Mouse (Mus musculus) heart, postnatal 0 days (tissue): ENCODE data around the gene Rgs8. TPM values are rescaled to one million over a fixed set of nuclear protein-coding genes. Genes with fewer than 3 reads are reported as not detected.

ENCODE experiments used
- ATAC-seq: fragments of 200-750 bp; cut with Nextera tagmentation; 2 replicates; pipeline ENCODE4 v1.8.0; 2017; ENCODE audit warnings: low read depth, moderate number of reproducible peaks, moderate library complexity; ENCODE audit not compliant: insufficient read depth
- DNase-seq: peaks from one replicate; pipeline ENCODE4 v3.0.0-alpha.2; 2016; ENCODE audit warnings: low spot score
- H3K27ac ChIP-seq: fragments of 300-500 bp; sonication (generic); 2 replicates; pipeline ENCODE4 v1.5.1; 2014; ENCODE audit warnings: low read depth, mild to moderate bottlenecking
- H3K27me3 ChIP-seq: fragments of 300-500 bp; sonication (generic); 2 replicates; pipeline ENCODE4 v1.6.1; 2014; ENCODE audit warnings: low read length, mixed read lengths; ENCODE audit not compliant: control insufficient read depth, insufficient read depth
- H3K36me3 ChIP-seq: fragments of 300-500 bp; sonication (generic); replicated peaks from 2 replicates; pipeline ENCODE4 v1.6.1; 2014; ENCODE audit warnings: low read length, mixed read lengths; ENCODE audit not compliant: control insufficient read depth, insufficient read depth
- H3K4me1 ChIP-seq: fragments of 300-500 bp; sonication (generic); 2 replicates; pipeline ENCODE4 v1.6.1; 2014; ENCODE audit warnings: antibody characterized with exemption; ENCODE audit not compliant: control insufficient read depth, insufficient read depth
- H3K4me2 ChIP-seq: fragments of 300-500 bp; sonication (generic); 2 replicates; pipeline ENCODE4 v1.6.1; 2014; ENCODE audit warnings: low read depth, mild to moderate bottlenecking, low read length, moderate library complexity
- H3K4me3 ChIP-seq: fragments of 300-500 bp; sonication (generic); 2 replicates; pipeline ENCODE4 v1.5.1; 2014; ENCODE audit warnings: low read depth, low read length
- H3K9ac ChIP-seq: fragments of 300-500 bp; sonication (generic); replicated peaks from 2 replicates; pipeline ENCODE4 v1.6.1; 2014; ENCODE audit warnings: low read depth, low read length, mixed read lengths
- H3K9me3 ChIP-seq: fragments of 300-500 bp; sonication (generic); replicated peaks from 2 replicates; pipeline ENCODE4 v1.6.1; 2016; ENCODE audit warnings: low read length; ENCODE audit not compliant: control insufficient read depth
- CTCF ChIP-seq: IDR thresholded peaks from 2 replicates; pipeline ENCODE4 v1.5.1; 2016; ENCODE audit warnings: antibody characterized with exemption, control low read depth, low read depth
- EP300 ChIP-seq: IDR thresholded peaks from 2 replicates; pipeline ENCODE4 v1.6.1; 2016; ENCODE audit warnings: antibody characterized with exemption, low read depth
- WGBS: fragments of 180-500 bp; shearing (Covaris S2); extraction: QIAGEN DNeasy Blood & Tissue Kit; methylation state at CpG from one replicate; pipeline ENCODE4 v1.1.7; 2014; 5-methylcytosine and 5-hydroxymethylcytosine counted together
- polyA plus RNA-seq: library from polyadenylated mRNA; unstranded; fragments of >200 nt; fragmentation: Nextera tagmentation; extraction: Ambion mirVana; gene quantifications from 2 replicates; pipeline ENCODE4 v1.2.1, GENCODE M21; 2015
- total RNA-seq: library from RNA; depleted of rRNA; stranded (reverse); fragments of >200 nt; gene quantifications from 2 replicates; pipeline ENCODE4 v1.2.3, GENCODE M21; 2014; ENCODE audit warnings: low replicate concordance

Gene Rgs8
- total and polyA plus RNA-seq, 2 experiments from 2014 or later, result 0.03 TPM; not detected in 1

GRCm38 (mm10) chr1:153701461-153701860 is 48.6 kb downstream of the Rgs8 start:
- Histone ChIP-seq H3K36me3 (no peaks in the 10 kb centered on the region), H3K4me2 (no peak overlapping the region), H3K27ac (no peak overlapping the region), H3K4me3 (no peak overlapping the region), H3K27me3 (no peaks in the 10 kb centered on the region), H3K9ac (no peak overlapping the region), H3K9me3 (no peaks in the 10 kb centered on the region), H3K4me1 (peaks cover 12% of the 10 kb centered on the region)
- no peak for ATAC-seq
- no peak for DNase-seq
- TF ChIP-seq CTCF, result no peak
- TF ChIP-seq EP300, result no peak
- 87% methylated on average over 1 of the region's 1 CpGs for WGBS

DNA sequence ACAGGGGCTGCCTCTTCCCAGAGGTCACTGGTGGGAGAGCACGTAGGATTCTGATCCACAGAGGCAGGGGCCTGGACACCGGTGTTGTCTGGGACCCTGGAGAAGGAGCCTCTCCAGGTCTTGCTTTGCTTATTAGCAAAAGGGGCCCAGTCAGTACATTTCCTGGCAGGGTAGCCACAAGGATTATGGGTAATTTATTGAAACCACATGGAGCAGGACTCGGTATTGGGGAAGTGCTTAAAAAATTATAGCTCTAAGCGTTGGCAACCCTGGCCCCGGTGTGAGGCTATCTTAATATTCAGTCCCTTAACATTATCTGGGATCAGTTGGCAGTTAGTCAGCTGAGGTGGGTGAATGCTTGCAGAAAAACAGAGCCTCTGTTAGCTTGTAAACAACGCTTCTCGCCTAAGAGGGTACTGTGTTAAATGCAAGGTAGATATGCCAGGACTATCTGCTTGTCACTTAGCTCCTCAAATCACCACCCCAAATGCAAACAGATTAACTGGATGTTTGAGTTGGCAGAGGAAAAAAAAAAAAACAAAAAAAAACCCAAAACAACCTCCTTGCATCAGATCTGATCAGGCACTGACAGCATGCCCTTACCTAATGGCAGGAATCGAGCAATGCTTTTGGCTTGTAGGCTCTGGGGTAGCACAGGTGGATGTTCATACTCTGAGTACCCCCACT is 49.5 kb downstream of the Rgs8 start:
- H3K27ac ChIP-seq, result no peak overlapping the region
- TF ChIP-seq CTCF (no peak), EP300 (no peak)
- H3K9me3 ChIP-seq, result no peaks in the 10 kb centered on the region
- no peak for DNase-seq
- no peak overlapping the region for H3K4me2 ChIP-seq
- no peak overlapping the region for H3K9ac ChIP-seq
- WGBS, result 84% methylated on average over 8 of the region's 8 CpGs
- H3K36me3 ChIP-seq, result no peaks in the 10 kb centered on the region
- peaks cover 12% of the 10 kb centered on the region for H3K4me1 ChIP-seq
- H3K27me3 ChIP-seq, result no peaks in the 10 kb centered on the region
- no peak for ATAC-seq
- no peak overlapping the region for H3K4me3 ChIP-seq

GRCm38 (mm10) chr1:153702853-153703410 is 50.1 kb downstream of the Rgs8 start:
- H3K36me3 ChIP-seq, result no peaks in the 10 kb centered on the region
- DNase-seq (no peak), ATAC-seq (no peak; the same call in 1 of the 2 replicates)
- H3K27ac ChIP-seq, result no peak overlapping the region
- no peak overlapping the region for H3K9ac ChIP-seq
- H3K4me1 ChIP-seq, result peaks cover 12% of the 10 kb centered on the region
- 58% methylated on average over 8 of the region's 8 CpGs for WGBS
- H3K9me3 ChIP-seq, result no peaks in the 10 kb centered on the region
- H3K4me2 ChIP-seq, result no peak overlapping the region
- TF ChIP-seq EP300 (no peak), CTCF (no peak)
- H3K4me3 ChIP-seq, result no peak overlapping the region
- H3K27me3 ChIP-seq, result no peaks in the 10 kb centered on the region

DNA sequence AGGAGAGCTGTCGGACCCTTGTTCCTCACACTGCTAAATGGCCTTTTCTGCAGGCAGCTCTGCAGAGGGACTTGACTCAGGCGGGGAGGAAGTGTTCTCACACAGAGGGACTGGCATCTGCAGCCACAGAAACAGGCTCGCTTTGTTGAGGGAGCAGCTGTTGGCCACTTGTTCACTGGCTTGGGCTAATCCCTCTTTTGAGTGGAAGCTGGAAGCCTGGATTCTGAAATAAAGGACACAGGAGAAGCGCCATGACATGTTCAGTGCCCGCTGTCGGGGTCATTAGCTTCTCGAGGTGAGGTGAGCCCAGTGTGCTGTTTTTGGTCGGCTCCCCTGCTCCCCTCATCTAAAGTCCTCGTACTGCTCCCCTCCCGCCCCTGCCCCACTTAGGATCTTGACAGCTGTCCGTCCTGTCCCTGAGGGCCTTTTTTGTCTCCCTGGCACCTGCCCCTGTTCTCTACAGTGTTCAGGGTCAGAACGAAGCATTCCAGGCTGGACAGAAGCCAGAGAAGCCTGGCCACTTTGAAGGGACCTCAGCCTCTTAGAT is 50.7 kb downstream of the Rgs8 start:
- ATAC-seq, result no peak
- no peak overlapping the region for H3K9ac ChIP-seq

GRCm38 (mm10) chr1:153704174-153704573 is 51.3 kb downstream of the Rgs8 start:
- H3K4me2 ChIP-seq, result no peak overlapping the region

More for the DNA sequence above, 50.7 kb downstream of the Rgs8 start:
- H3K27ac ChIP-seq, result no peak overlapping the region
- no peak overlapping the region for H3K4me3 ChIP-seq
- TF ChIP-seq CTCF, result no peak
- TF ChIP-seq EP300, result no peak
- no peaks in the 10 kb centered on the region for H3K36me3 ChIP-seq
- no peaks in the 10 kb centered on the region for H3K9me3 ChIP-seq
- DNase-seq, result no peak
- H3K4me2 ChIP-seq, result 0 out of 2 replicates have a peak overlapping the region, but pooled peaks have one; percentile 14
- no peaks in the 10 kb centered on the region for H3K27me3 ChIP-seq
- H3K4me1 ChIP-seq, result peaks cover 12% of the 10 kb centered on the region
- WGBS, result 13% methylated on average over 12 of the region's 12 CpGs

More at GRCm38 (mm10) chr1:153704174-153704573, 51.3 kb downstream of the Rgs8 start:
- H3K27me3 ChIP-seq, result no peaks in the 10 kb centered on the region
- H3K4me1 ChIP-seq, result peaks cover 12% of the 10 kb centered on the region
- H3K9me3 ChIP-seq, result no peaks in the 10 kb centered on the region
- TF ChIP-seq CTCF, result no peak
- TF ChIP-seq EP300, result no peak
- H3K27ac ChIP-seq, result no peak overlapping the region
- no peaks in the 10 kb centered on the region for H3K36me3 ChIP-seq
- WGBS, result 27% methylated on average over 7 of the region's 7 CpGs
- ATAC-seq (no peak), DNase-seq (no peak)
- no peak overlapping the region for H3K9ac ChIP-seq
- H3K4me3 ChIP-seq, result no peak overlapping the region
